Mouse (Mus musculus): Measurements from ENCODE around the gene Gas1. TPM values are rescaled to one million over a fixed set of nuclear protein-coding genes. Genes with fewer than 3 reads are reported as not detected.

The Gas1 gene
- total RNA-seq, 1 experiment from 2014 or later = not detected

- no peak for ATAC-seq (replicated peaks; ENCODE audit: insufficient number of reproducible peaks, low FRiP score, low TSS enrichment, poor library complexity, severe bottlenecking)
These were observed 2.2 kb downstream of the Gas1 start for GRCm38 (mm10) chr13:60174953-60175352.

- ATAC-seq (replicated peaks; ENCODE audit: insufficient number of reproducible peaks, low FRiP score, low TSS enrichment, poor library complexity, severe bottlenecking) = no peak
These were observed 3.3 kb downstream of the Gas1 start for GRCm38 (mm10) chr13:60173591-60174524.

GRCm38 (mm10) chr13:60173186-60173585 lies 4.0 kb downstream of the Gas1 start:
- ATAC-seq (replicated peaks; ENCODE audit: insufficient number of reproducible peaks, low FRiP score, low TSS enrichment, poor library complexity, severe bottlenecking) = no peak

- no peak for ATAC-seq (replicated peaks; ENCODE audit: insufficient number of reproducible peaks, low FRiP score, low TSS enrichment, poor library complexity, severe bottlenecking)
These were observed 4.7 kb downstream of the Gas1 start for GRCm38 (mm10) chr13:60172366-60173017.

GRCm38 (mm10) chr13:60171781-60172180 lies 5.4 kb downstream of the Gas1 start:
- ATAC-seq (replicated peaks; ENCODE audit: insufficient number of reproducible peaks, low FRiP score, low TSS enrichment, poor library complexity, severe bottlenecking) = no peak

GRCm38 (mm10) chr13:60170898-60171715 lies 6.1 kb downstream of the Gas1 start:
- no peak for ATAC-seq (replicated peaks; ENCODE audit: insufficient number of reproducible peaks, low FRiP score, low TSS enrichment, poor library complexity, severe bottlenecking)

GRCm38 (mm10) chr13:60169026-60169425 lies 8.1 kb downstream of the Gas1 start:
- ATAC-seq (replicated peaks; ENCODE audit: insufficient number of reproducible peaks, low FRiP score, low TSS enrichment, poor library complexity, severe bottlenecking) = no peak

GRCm38 (mm10) chr13:60156294-60157126 lies 20.7 kb downstream of the Gas1 start:
- no peak for ATAC-seq (replicated peaks; ENCODE audit: insufficient number of reproducible peaks, low FRiP score, low TSS enrichment, poor library complexity, severe bottlenecking)

GRCm38 (mm10) chr13:60154170-60154569 lies 23.0 kb downstream of the Gas1 start:
- no peak for ATAC-seq (replicated peaks; ENCODE audit: insufficient number of reproducible peaks, low FRiP score, low TSS enrichment, poor library complexity, severe bottlenecking)

- no peak for ATAC-seq (replicated peaks; ENCODE audit: insufficient number of reproducible peaks, low FRiP score, low TSS enrichment, poor library complexity, severe bottlenecking)
These were observed 28.9 kb downstream of the Gas1 start for GRCm38 (mm10) chr13:60148235-60148634.

- ATAC-seq (replicated peaks; ENCODE audit: insufficient number of reproducible peaks, low FRiP score, low TSS enrichment, poor library complexity, severe bottlenecking) = no peak
These were observed 29.3 kb downstream of the Gas1 start for GRCm38 (mm10) chr13:60147857-60148181.

GRCm38 (mm10) chr13:60146994-60147856 lies 29.9 kb downstream of the Gas1 start:
- no peak for ATAC-seq (replicated peaks; ENCODE audit: insufficient number of reproducible peaks, low FRiP score, low TSS enrichment, poor library complexity, severe bottlenecking)

GRCm38 (mm10) chr13:60146231-60146630 lies 30.9 kb downstream of the Gas1 start:
- ATAC-seq (replicated peaks; ENCODE audit: insufficient number of reproducible peaks, low FRiP score, low TSS enrichment, poor library complexity, severe bottlenecking) = no peak

GRCm38 (mm10) chr13:60136962-60137361 lies 40.2 kb downstream of the Gas1 start:
- ATAC-seq (replicated peaks; ENCODE audit: insufficient number of reproducible peaks, low FRiP score, low TSS enrichment, poor library complexity, severe bottlenecking) = no peak

GRCm38 (mm10) chr13:60134439-60134799 lies 42.7 kb downstream of the Gas1 start:
- ATAC-seq (replicated peaks; ENCODE audit: insufficient number of reproducible peaks, low FRiP score, low TSS enrichment, poor library complexity, severe bottlenecking) = no peak

- no peak for ATAC-seq (replicated peaks; ENCODE audit: insufficient number of reproducible peaks, low FRiP score, low TSS enrichment, poor library complexity, severe bottlenecking)
These were observed 43.3 kb downstream of the Gas1 start for GRCm38 (mm10) chr13:60133716-60134438.

- ATAC-seq (replicated peaks; ENCODE audit: insufficient number of reproducible peaks, low FRiP score, low TSS enrichment, poor library complexity, severe bottlenecking) = no peak
These were observed 45.4 kb downstream of the Gas1 start for GRCm38 (mm10) chr13:60131771-60132170.

Measured in monocyte, adult 5-6 weeks (primary cell).